Mouse (Mus musculus) spleen, adult 2 months (tissue): ENCODE measurements around the gene Tlx1.

Experiments used
- CTCF ChIP-seq: fragments of 200-500 bp; IDR thresholded peaks from 2 replicates; pipeline ENCODE4 v1.5.1; 2011; ENCODE audit warnings: mild to moderate bottlenecking, inconsistent platforms; ENCODE audit not compliant: insufficient read depth, insufficient read length, insufficient replicate concordance; ENCODE audit errors: extremely low read depth
- POLR2A ChIP-seq: fragments of 200-500 bp; IDR thresholded peaks from 2 replicates; pipeline ENCODE4 v1.6.1; 2011; ENCODE audit warnings: low read depth, low read length, inconsistent platforms

- no peak for TF ChIP-seq CTCF
- TF ChIP-seq POLR2A = no peak
Observed at GRCm38 (mm10) chr19:45155791-45156186, 5.3 kb downstream of the Tlx1 start.
